Mouse (Mus musculus) A20 (cell line): ENCODE data around the gene Smarcb1.
A peak's percentile ranks its signal among the peaks of the same experiment; 100 is the strongest.

Experiments used
- DNase-seq: peaks from one replicate; pipeline ENCODE4 v3.0.0-alpha.2; 2011; ENCODE audit warnings: low read depth, low spot score

Gene Smarcb1

GRCm38 (mm10) chr10:75856155-75856907 is 65.1 kb downstream of the Smarcb1 start:
- peak; percentile 35 for DNase-seq

- peak; percentile 18 for DNase-seq
Observed at GRCm38 (mm10) chr10:75855416-75855981, 65.9 kb downstream of the Smarcb1 start.

GRCm38 (mm10) chr10:75854791-75855190 is 66.6 kb downstream of the Smarcb1 start:
- DNase-seq = peak; percentile 11

- peak; percentile 63 for DNase-seq
Observed at GRCm38 (mm10) chr10:75854096-75854495, 67.3 kb downstream of the Smarcb1 start.

GRCm38 (mm10) chr10:75853452-75853851 is 68.0 kb downstream of the Smarcb1 start:
- peak; percentile 90 for DNase-seq

GRCm38 (mm10) chr10:75852539-75853125 is 68.8 kb downstream of the Smarcb1 start:
- no peak for DNase-seq

GRCm38 (mm10) chr10:75851681-75852080 is 69.7 kb downstream of the Smarcb1 start:
- DNase-seq = no peak

GRCm38 (mm10) chr10:75851076-75851475 is 70.3 kb downstream of the Smarcb1 start:
- no peak for DNase-seq

- no peak for DNase-seq
Observed at GRCm38 (mm10) chr10:75848382-75848781, 73.0 kb downstream of the Smarcb1 start.
